Mouse (Mus musculus) olfactory bulb, adult 2 months (tissue): Measurements from ENCODE around the gene Chd4.

Experiments
- CTCF ChIP-seq: fragments of 200-500 bp; IDR thresholded peaks from 2 replicates; pipeline ENCODE4 v1.5.1; 2012; ENCODE audit warnings: low read depth, mild to moderate bottlenecking, low read length, moderate library complexity; ENCODE audit not compliant: insufficient read depth
- POLR2A ChIP-seq: fragments of 200-500 bp; IDR thresholded peaks from 2 replicates; pipeline ENCODE4 v1.6.1; 2012; ENCODE audit warnings: mild to moderate bottlenecking, low read depth, low read length, moderate library complexity; ENCODE audit not compliant: insufficient read depth

GRCm38 (mm10) chr6:125092372-125092771 is 3.4 kb upstream of the Chd4 start:
- TF ChIP-seq CTCF, result no peak
- no peak for TF ChIP-seq POLR2A
